Comparison of ENCODE assay signal across 8 mouse cellular contexts in the genomic region with DNA sequence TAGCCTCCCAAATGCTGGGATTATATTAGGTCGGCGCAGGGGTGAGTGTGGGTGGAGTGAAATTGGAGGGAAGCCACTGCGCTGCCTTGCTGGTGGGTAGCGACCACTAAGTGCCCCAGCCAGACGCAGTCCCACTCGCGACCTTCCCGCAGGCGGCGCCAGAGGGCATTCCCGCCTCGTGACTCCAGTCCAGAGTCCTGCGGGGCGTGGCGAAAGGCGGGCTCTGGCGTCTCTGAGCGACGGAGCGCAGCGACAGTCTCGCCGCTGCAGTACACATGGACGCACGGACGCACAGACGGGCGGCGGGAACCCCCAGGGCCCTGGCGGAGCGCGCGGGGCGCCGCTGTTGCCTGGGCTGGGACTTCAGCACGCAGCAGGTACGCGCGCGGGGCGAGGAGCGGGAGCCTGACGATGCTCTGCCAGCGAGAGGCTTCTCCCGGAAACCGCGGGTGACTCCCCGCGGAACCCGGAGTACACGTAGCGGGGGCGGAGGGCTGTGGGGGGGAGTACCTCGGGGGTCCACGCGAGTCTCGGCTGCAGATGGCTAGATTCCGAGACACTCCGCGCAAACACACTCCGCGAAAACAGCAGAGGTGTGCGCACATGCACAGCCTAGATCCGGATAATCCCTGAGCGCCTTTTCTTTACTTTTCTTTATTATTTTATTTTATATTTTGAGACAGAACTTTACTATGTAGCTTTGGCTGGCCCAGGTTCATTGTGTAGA. TPM values are rescaled to one million over a fixed set of nuclear protein-coding genes. Genes with fewer than 3 reads are reported as not detected.
DNase-seq lines count a peak whose midpoint lies in the region; ATAC-seq lines count a peak whose summit lies in the region.

A gene (plus strand): TSS at position 51 of the 727 bp plus-strand sequence.

- peaks cover 7% of the 10 kb centered on the region for H3K4me1 ChIP-seq in hindbrain, embryonic 13.5 days (replicated peaks)

- no peaks in the 10 kb centered on the region for H3K36me3 ChIP-seq in hindbrain, embryonic 13.5 days

- peak; percentile 74 for DNase-seq in NIH3T3 (ENCODE audit: low read depth)
- DNase-seq in cerebellum, postnatal 10 days: peak; percentile 97 to 98
- DNase-seq in frontal cortex, postnatal 14 days (ENCODE audit: low spot score in 2 of 2): peak; percentile 71 to 87
- DNase-seq in layer of hippocampus, postnatal 25 days (ENCODE audit: extremely low spot score in 1 of 2, low spot score in 1 of 2): peak; percentile 82 to 87
- peak; percentile 94 for DNase-seq in lung, postnatal 25 days (ENCODE audit: low spot score)
- DNase-seq in retina, embryonic 14.5 days (ENCODE audit: low spot score): peak; percentile 95
- DNase-seq in thymus, postnatal 4 days: peak; percentile 94

- H3K4me2 ChIP-seq in hindbrain, embryonic 13.5 days: peak within 1 kb of the TSS; percentile 87

- H3K27ac ChIP-seq in hindbrain, embryonic 13.5 days: no peak within 1 kb of the TSS

- peak; percentile 92 for ATAC-seq in hindbrain, embryonic 13.5 days (ENCODE audit: low FRiP score)

- H3K4me3 ChIP-seq in hindbrain, embryonic 13.5 days: peak within 1 kb of the TSS; percentile 65

- H3K9ac ChIP-seq in hindbrain, embryonic 13.5 days: peak within 1 kb of the TSS; percentile 81

- no peaks in the 10 kb centered on the region for H3K27me3 ChIP-seq in hindbrain, embryonic 13.5 days

- no peaks in the 10 kb centered on the region for H3K9me3 ChIP-seq in hindbrain, embryonic 13.5 days

- WGBS in hindbrain, embryonic 13.5 days: 3% methylated on average over 65 of the region's 65 CpGs

RNA-seq across cellular contexts. Expression of the gene that starts here (rescaled TPM):
- polyA plus RNA-seq in hindbrain, embryonic 13.5 days (2015; fragmentation: Nextera tagmentation; extraction: Ambion mirVana): 2.4 and 2.5 TPM in 2 replicates
- total RNA-seq in layer of hippocampus, postnatal 25 days (2021): 1 to 10 TPM; 3.3 to 5.0 TPM
